Mouse (Mus musculus) gastrocnemius, adult 18-20 months (tissue): ENCODE data around the gene Sash1. TPM values are rescaled to one million over a fixed set of nuclear protein-coding genes. Genes with fewer than 3 reads are reported as not detected.

Source experiments
- DNase-seq: peaks from one replicate; pipeline ENCODE4 v3.0.0; 2021; ENCODE audit warnings: low spot score
- total RNA-seq, 2 experiments: library from RNA; stranded (reverse); gene quantifications; 2 replicates each; pipeline ENCODE4 v1.2.3; 2021

The Sash1 gene
- total RNA-seq, 2 experiments from 2014 or later = 12.3 to 15.8 TPM

GRCm38 (mm10) chr10:8797826-8798225 lies 88.0 kb downstream of the Sash1 start:
- DNase-seq = no peak

- peak; percentile 82 for DNase-seq
Measured at GRCm38 (mm10) chr10:8795336-8795735, 90.5 kb downstream of the Sash1 start.

GRCm38 (mm10) chr10:8792412-8792811 lies 93.5 kb downstream of the Sash1 start:
- DNase-seq = peak; percentile 72

- no peak for DNase-seq
Measured at GRCm38 (mm10) chr10:8789096-8789495, 96.8 kb downstream of the Sash1 start.

- DNase-seq = no peak
Measured at GRCm38 (mm10) chr10:8787221-8787620, 98.6 kb downstream of the Sash1 start.

- DNase-seq = no peak
Measured at GRCm38 (mm10) chr10:8785451-8786145, 100.3 kb downstream of the Sash1 start.

- no peak for DNase-seq
Measured at GRCm38 (mm10) chr10:8781876-8782372, 103.9 kb downstream of the Sash1 start.

- DNase-seq = no peak
Measured at GRCm38 (mm10) chr10:8779842-8780241, 106.0 kb downstream of the Sash1 start.

- DNase-seq = no peak
Measured at GRCm38 (mm10) chr10:8778845-8779244, 107.0 kb downstream of the Sash1 start.

- DNase-seq = no peak
Measured at GRCm38 (mm10) chr10:8777552-8778253, 108.2 kb downstream of the Sash1 start.

- no peak for DNase-seq
Measured at GRCm38 (mm10) chr10:8776791-8777190, 109.1 kb downstream of the Sash1 start.

GRCm38 (mm10) chr10:8775794-8776193 lies 110.1 kb downstream of the Sash1 start:
- DNase-seq = no peak

GRCm38 (mm10) chr10:8772464-8773209 lies 113.2 kb downstream of the Sash1 start:
- peak; percentile 80 for DNase-seq

- no peak for DNase-seq
Measured at GRCm38 (mm10) chr10:8770931-8771653, 114.8 kb downstream of the Sash1 start.

GRCm38 (mm10) chr10:8768654-8769053 lies 117.2 kb downstream of the Sash1 start:
- DNase-seq = peak; percentile 72

GRCm38 (mm10) chr10:8767381-8767780 lies 118.5 kb downstream of the Sash1 start:
- peak; percentile 32 for DNase-seq

- no peak for DNase-seq
Measured at GRCm38 (mm10) chr10:8765922-8766522, 119.8 kb downstream of the Sash1 start.

GRCm38 (mm10) chr10:8762771-8763170 lies 123.1 kb downstream of the Sash1 start:
- peak; percentile 25 for DNase-seq

GRCm38 (mm10) chr10:8762209-8762701 lies 123.6 kb downstream of the Sash1 start:
- peak; percentile 75 for DNase-seq

- no peak for DNase-seq
Measured at GRCm38 (mm10) chr10:8761656-8762055, 124.2 kb downstream of the Sash1 start.

- peak; percentile 68 for DNase-seq
Measured at GRCm38 (mm10) chr10:8760598-8760997, 125.3 kb downstream of the Sash1 start.
